Mouse (Mus musculus) liver, embryonic 12.5 days (tissue): ENCODE data around the gene Fnbp1l. TPM values are rescaled to one million over a fixed set of nuclear protein-coding genes. Genes with fewer than 3 reads are reported as not detected.

Experiments
- ATAC-seq: fragments of 200-750 bp; cut with Nextera tagmentation; 2 replicates; pipeline ENCODE4 v1.8.0; 2017; ENCODE audit warnings: moderate number of reproducible peaks, mild to moderate bottlenecking, moderate library complexity
- H3K27ac ChIP-seq: fragments of 300-500 bp; sonication (generic); 2 replicates; pipeline ENCODE4 v1.5.1; 2016; ENCODE audit warnings: mild to moderate bottlenecking
- H3K27me3 ChIP-seq: fragments of 300-500 bp; sonication (generic); replicated peaks from 2 replicates; pipeline ENCODE4 v1.6.1; 2016; ENCODE audit warnings: mild to moderate bottlenecking, moderate library complexity
- H3K36me3 ChIP-seq: fragments of 300-500 bp; sonication (generic); 2 replicates; pipeline ENCODE4 v1.6.1; 2016; ENCODE audit warnings: mild to moderate bottlenecking, moderate library complexity
- H3K4me1 ChIP-seq: fragments of 300-500 bp; sonication (generic); 2 replicates; pipeline ENCODE4 v1.6.1; 2016
- H3K4me2 ChIP-seq: fragments of 300-500 bp; sonication (generic); 2 replicates; pipeline ENCODE4 v1.6.1; 2016; ENCODE audit warnings: mild to moderate bottlenecking, moderate library complexity
- H3K4me3 ChIP-seq: fragments of 300-500 bp; sonication (generic); 2 replicates; pipeline ENCODE4 v1.5.1; 2016; ENCODE audit warnings: mild to moderate bottlenecking, moderate library complexity
- H3K9ac ChIP-seq: fragments of 300-500 bp; sonication (generic); 2 replicates; pipeline ENCODE4 v1.6.1; 2016; ENCODE audit warnings: mild to moderate bottlenecking, moderate library complexity
- H3K9me3 ChIP-seq: fragments of 300-500 bp; sonication (generic); replicated peaks from 2 replicates; pipeline ENCODE4 v1.6.1; 2016; ENCODE audit warnings: mild to moderate bottlenecking, moderate library complexity
- WGBS: fragments of 180-500 bp; shearing (Covaris S2); methylation state at CpG from one replicate; pipeline ENCODE4 v1.1.7; 2016; ENCODE audit not compliant: insufficient replicate concordance; 5-methylcytosine and 5-hydroxymethylcytosine counted together
- polyA plus RNA-seq: library from polyadenylated mRNA; unstranded; fragments of >200 nt; fragmentation: Nextera tagmentation; extraction: Ambion mirVana; gene quantifications from 2 replicates; pipeline ENCODE4 v1.2.1, GENCODE M21; 2016

Gene Fnbp1l
- polyA plus RNA-seq, 1 experiment from 2014 or later, result 7.2 TPM

- Histone ChIP-seq H3K4me3 (no peak overlapping the region), H3K9me3 (no peaks in the 10 kb centered on the region), H3K27me3 (no peaks in the 10 kb centered on the region), H3K36me3 (peaks cover 9% of the 10 kb centered on the region), H3K9ac (no peak overlapping the region), H3K27ac (no peak overlapping the region), H3K4me1 (peaks cover 8% of the 10 kb centered on the region), H3K4me2 (no peak overlapping the region)
- 38% methylated on average over 4 of the region's 4 CpGs for WGBS
- peak; percentile 81 for ATAC-seq
Observed at GRCm38 (mm10) chr3:122547469-122547868, 72.0 kb downstream of the Fnbp1l start.

- no peak overlapping the region for H3K27ac ChIP-seq
- ATAC-seq, result no peak
- no peak overlapping the region for H3K4me3 ChIP-seq
- H3K36me3 ChIP-seq, result peaks cover 13% of the 10 kb centered on the region
- WGBS, result 47% methylated on average over 2 of the region's 2 CpGs
- no peaks in the 10 kb centered on the region for H3K27me3 ChIP-seq
- peaks cover 8% of the 10 kb centered on the region for H3K4me1 ChIP-seq
- no peaks in the 10 kb centered on the region for H3K9me3 ChIP-seq
- H3K9ac ChIP-seq, result no peak overlapping the region
- no peak overlapping the region for H3K4me2 ChIP-seq
Observed at GRCm38 (mm10) chr3:122545346-122545745, 74.2 kb downstream of the Fnbp1l start.

- Histone ChIP-seq H3K36me3 (peaks cover 13% of the 10 kb centered on the region; the same call in 1 of the 2 replicates), H3K27me3 (no peaks in the 10 kb centered on the region), H3K4me1 (no peaks in the 10 kb centered on the region), H3K4me2 (no peak overlapping the region), H3K4me3 (no peak overlapping the region), H3K27ac (no peak overlapping the region), H3K9ac (no peak overlapping the region), H3K9me3 (no peaks in the 10 kb centered on the region)
- ATAC-seq, result no peak
- 80% methylated on average over 4 of the region's 4 CpGs for WGBS
Observed at GRCm38 (mm10) chr3:122540918-122541317, 78.6 kb downstream of the Fnbp1l start.

GRCm38 (mm10) chr3:122539961-122540690 is 79.4 kb downstream of the Fnbp1l start:
- Histone ChIP-seq H3K27me3 (no peaks in the 10 kb centered on the region), H3K36me3 (peaks cover 13% of the 10 kb centered on the region; the same call in 1 of the 2 replicates), H3K9ac (no peak overlapping the region), H3K4me1 (no peaks in the 10 kb centered on the region), H3K27ac (no peak overlapping the region), H3K4me2 (no peak overlapping the region), H3K4me3 (no peak overlapping the region), H3K9me3 (no peaks in the 10 kb centered on the region)
- 79% methylated on average over 17 of the region's 17 CpGs for WGBS
- no peak for ATAC-seq

GRCm38 (mm10) chr3:122538851-122539250 is 80.7 kb downstream of the Fnbp1l start:
- WGBS, result 76% methylated on average over 2 of the region's 2 CpGs
- H3K4me1 ChIP-seq, result no peaks in the 10 kb centered on the region
- no peak overlapping the region for H3K4me2 ChIP-seq
- no peak overlapping the region for H3K4me3 ChIP-seq
- no peak overlapping the region for H3K9ac ChIP-seq
- ATAC-seq, result no peak
- H3K27me3 ChIP-seq, result no peaks in the 10 kb centered on the region
- H3K9me3 ChIP-seq, result no peaks in the 10 kb centered on the region
- peaks cover 8% of the 10 kb centered on the region; the same call in 1 of the 2 replicates for H3K36me3 ChIP-seq
- no peak overlapping the region for H3K27ac ChIP-seq

- 76% methylated on average over 8 of the region's 8 CpGs for WGBS
- ATAC-seq, result no peak
- H3K9ac ChIP-seq, result no peak overlapping the region
- no peak overlapping the region for H3K27ac ChIP-seq
- H3K4me3 ChIP-seq, result no peak overlapping the region
- 0 out of 2 replicates have a peak, but pooled peaks cover 5% of the 10 kb centered on the region for H3K36me3 ChIP-seq
- H3K4me1 ChIP-seq, result no peaks in the 10 kb centered on the region
- no peaks in the 10 kb centered on the region for H3K27me3 ChIP-seq
- no peak overlapping the region for H3K4me2 ChIP-seq
- H3K9me3 ChIP-seq, result no peaks in the 10 kb centered on the region
Observed at GRCm38 (mm10) chr3:122535938-122536703, 83.4 kb downstream of the Fnbp1l start.

GRCm38 (mm10) chr3:122528477-122528876 is 91.0 kb downstream of the Fnbp1l start:
- H3K27me3 ChIP-seq, result no peaks in the 10 kb centered on the region
- H3K9ac ChIP-seq, result no peak overlapping the region
- H3K4me2 ChIP-seq, result no peak overlapping the region
- H3K4me1 ChIP-seq, result no peaks in the 10 kb centered on the region
- no peak for ATAC-seq
- H3K27ac ChIP-seq, result no peak overlapping the region
- no peak overlapping the region for H3K4me3 ChIP-seq
- no peaks in the 10 kb centered on the region for H3K9me3 ChIP-seq
- H3K36me3 ChIP-seq, result no peaks in the 10 kb centered on the region
- 64% methylated on average over 3 of the region's 3 CpGs for WGBS

GRCm38 (mm10) chr3:122521294-122521693 is 98.2 kb downstream of the Fnbp1l start:
- Histone ChIP-seq H3K27ac (no peak overlapping the region), H3K9ac (no peak overlapping the region), H3K4me1 (peaks cover 11% of the 10 kb centered on the region; the same call in 1 of the 2 replicates), H3K27me3 (no peaks in the 10 kb centered on the region), H3K36me3 (no peaks in the 10 kb centered on the region), H3K4me2 (no peak overlapping the region), H3K9me3 (no peaks in the 10 kb centered on the region), H3K4me3 (no peak overlapping the region)
- WGBS, result 16% methylated on average over 1 of the region's 1 CpGs
- 0 out of 2 replicates have a peak, but pooled peaks have one; percentile 30 for ATAC-seq

- Histone ChIP-seq H3K27me3 (no peaks in the 10 kb centered on the region), H3K4me1 (peaks cover 11% of the 10 kb centered on the region; the same call in 1 of the 2 replicates), H3K4me3 (no peak overlapping the region), H3K9me3 (no peaks in the 10 kb centered on the region), H3K4me2 (no peak overlapping the region), H3K9ac (no peak overlapping the region), H3K36me3 (no peaks in the 10 kb centered on the region), H3K27ac (no peak overlapping the region)
- no peak for ATAC-seq
- 44% methylated on average over 4 of the region's 4 CpGs for WGBS
Observed at GRCm38 (mm10) chr3:122520875-122521274, 98.6 kb downstream of the Fnbp1l start.

- H3K27ac ChIP-seq, result no peak overlapping the region
- WGBS, result 71% methylated on average over 3 of the region's 3 CpGs
- ATAC-seq, result no peak
- H3K4me3 ChIP-seq, result no peak overlapping the region
- H3K4me1 ChIP-seq, result peaks cover 11% of the 10 kb centered on the region; the same call in 1 of the 2 replicates
- H3K9me3 ChIP-seq, result no peaks in the 10 kb centered on the region
- no peak overlapping the region for H3K9ac ChIP-seq
- no peaks in the 10 kb centered on the region for H3K36me3 ChIP-seq
- H3K4me2 ChIP-seq, result no peak overlapping the region
- no peaks in the 10 kb centered on the region for H3K27me3 ChIP-seq
Observed at GRCm38 (mm10) chr3:122520365-122520764, 99.2 kb downstream of the Fnbp1l start.

- no peak overlapping the region for H3K4me2 ChIP-seq
- H3K27ac ChIP-seq, result no peak overlapping the region
- H3K4me3 ChIP-seq, result no peak overlapping the region
- no peaks in the 10 kb centered on the region for H3K9me3 ChIP-seq
- ATAC-seq, result no peak
- H3K27me3 ChIP-seq, result no peaks in the 10 kb centered on the region
- 64% methylated on average over 13 of the region's 13 CpGs for WGBS
- no peaks in the 10 kb centered on the region for H3K36me3 ChIP-seq
- no peak overlapping the region for H3K9ac ChIP-seq
- H3K4me1 ChIP-seq, result peaks cover 11% of the 10 kb centered on the region; the same call in 1 of the 2 replicates
Observed at GRCm38 (mm10) chr3:122519082-122519481, 100.4 kb downstream of the Fnbp1l start.

GRCm38 (mm10) chr3:122518231-122518736 is 101.2 kb downstream of the Fnbp1l start:
- Histone ChIP-seq H3K4me1 (peaks cover 11% of the 10 kb centered on the region; the same call in 1 of the 2 replicates), H3K36me3 (no peaks in the 10 kb centered on the region), H3K4me2 (no peak overlapping the region), H3K9ac (no peak overlapping the region), H3K27me3 (no peaks in the 10 kb centered on the region), H3K27ac (no peak overlapping the region), H3K9me3 (no peaks in the 10 kb centered on the region), H3K4me3 (no peak overlapping the region)
- no peak for ATAC-seq
- WGBS, result 59% methylated on average over 9 of the region's 9 CpGs
